Mouse (Mus musculus): ENCODE results near the gene Fbxw5.

The Fbxw5 gene

DNA sequence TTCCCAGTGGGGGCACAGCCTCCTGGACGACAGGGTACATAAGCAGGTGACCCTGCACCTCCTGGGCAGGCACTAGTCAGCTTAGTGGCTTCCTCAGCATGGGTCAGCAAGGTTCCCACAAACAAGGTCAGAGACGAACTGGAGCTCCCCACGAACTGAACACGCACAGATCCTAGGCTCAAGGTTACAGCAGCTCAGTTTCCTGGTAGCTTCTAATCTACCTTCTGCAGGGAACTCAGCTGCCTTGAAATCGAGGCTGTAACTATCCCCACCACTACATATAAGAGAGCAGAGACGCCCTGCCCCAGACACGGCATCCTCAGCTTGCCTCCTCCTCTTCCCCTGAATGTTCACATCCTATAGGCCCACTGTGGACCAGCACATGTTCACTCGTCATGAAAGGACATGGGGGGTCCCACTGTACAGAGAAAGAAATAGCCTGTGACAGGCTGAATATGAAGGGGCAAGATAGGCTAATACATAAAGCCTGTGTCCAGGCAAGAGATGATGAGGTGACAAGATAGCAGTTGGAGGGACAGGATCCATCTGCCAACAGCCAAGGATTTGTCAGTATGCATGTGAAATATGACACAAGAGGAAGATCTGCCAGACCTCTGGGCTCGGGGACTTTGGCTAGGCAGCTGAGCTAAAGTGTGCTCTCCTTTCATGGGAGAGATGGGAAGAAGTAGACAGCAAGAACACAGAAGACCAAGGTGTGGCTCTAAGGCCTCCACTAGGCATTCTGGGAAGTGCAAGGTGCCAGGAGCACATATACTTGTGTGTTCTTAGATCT is 26.2 kb downstream of the Fbxw5 start:
- DNase-seq: no peak

DNA sequence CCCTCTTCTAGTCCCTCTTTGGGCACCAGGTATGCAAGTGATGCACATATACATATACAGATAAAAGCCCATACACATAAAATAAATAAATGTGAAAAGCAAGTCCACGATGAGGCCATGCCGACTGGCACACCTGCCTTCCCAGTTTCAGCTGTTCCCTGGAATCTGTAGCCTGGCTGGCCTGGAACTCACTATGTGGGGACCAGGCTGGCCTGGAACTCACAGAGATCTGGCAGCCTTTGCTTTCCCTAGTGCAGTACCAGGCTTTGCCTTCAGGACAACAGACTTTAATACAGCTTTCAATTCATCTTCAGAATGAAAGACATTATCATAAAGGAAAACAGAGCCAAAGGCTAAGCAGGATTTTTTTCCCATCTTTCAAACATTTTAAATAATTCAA is 33.2 kb downstream of the Fbxw5 start:
- no peak for DNase-seq

DNA sequence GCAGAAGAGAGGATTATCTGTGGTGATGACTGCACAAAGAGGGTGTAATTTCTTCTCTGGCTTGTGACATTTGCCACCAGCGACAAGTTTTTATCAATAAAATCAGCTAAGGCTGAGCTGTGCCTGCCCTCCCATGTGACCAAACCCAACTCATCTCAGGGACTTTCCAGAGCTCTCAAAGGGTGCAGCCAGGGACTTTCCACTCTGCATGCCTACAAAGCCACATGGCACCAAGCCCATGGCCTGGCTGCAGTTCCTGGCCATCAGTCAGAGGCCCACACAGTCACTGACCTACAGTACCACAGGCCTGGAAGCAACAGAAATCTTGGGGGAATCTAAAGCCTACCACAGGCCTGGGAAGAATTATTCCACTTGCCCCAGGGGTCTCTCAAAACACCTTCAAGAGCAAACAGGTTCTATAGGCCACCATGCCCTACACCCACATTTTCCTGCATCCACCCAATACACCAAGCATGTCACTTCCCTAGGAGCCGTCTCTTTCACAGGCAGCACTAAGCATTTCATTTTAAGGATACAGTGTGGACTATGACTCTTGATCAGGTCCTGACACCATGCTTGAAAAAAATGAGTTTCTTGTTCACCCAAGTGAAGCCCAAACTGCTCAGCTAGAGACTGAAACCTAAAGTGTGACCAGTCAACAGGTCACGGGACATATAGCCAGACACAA is 33.8 kb downstream of the Fbxw5 start:
- peak; percentile 86 for DNase-seq

DNA sequence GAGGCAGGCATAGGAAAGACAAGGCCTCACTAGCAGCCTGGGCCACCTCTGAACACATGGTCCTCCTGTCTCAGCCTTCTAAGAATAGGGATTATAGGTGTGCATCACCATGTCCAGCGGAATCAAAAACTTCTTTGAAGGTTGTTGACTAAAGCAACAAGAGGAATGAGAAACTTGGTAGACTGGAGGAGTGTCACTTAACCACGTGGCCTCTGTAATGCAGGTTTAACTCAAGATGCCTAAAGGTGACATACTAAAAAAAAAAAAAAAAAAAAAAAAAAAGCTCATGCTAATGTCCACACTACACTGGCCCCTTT is 34.3 kb downstream of the Fbxw5 start:
- DNase-seq: no peak

DNA sequence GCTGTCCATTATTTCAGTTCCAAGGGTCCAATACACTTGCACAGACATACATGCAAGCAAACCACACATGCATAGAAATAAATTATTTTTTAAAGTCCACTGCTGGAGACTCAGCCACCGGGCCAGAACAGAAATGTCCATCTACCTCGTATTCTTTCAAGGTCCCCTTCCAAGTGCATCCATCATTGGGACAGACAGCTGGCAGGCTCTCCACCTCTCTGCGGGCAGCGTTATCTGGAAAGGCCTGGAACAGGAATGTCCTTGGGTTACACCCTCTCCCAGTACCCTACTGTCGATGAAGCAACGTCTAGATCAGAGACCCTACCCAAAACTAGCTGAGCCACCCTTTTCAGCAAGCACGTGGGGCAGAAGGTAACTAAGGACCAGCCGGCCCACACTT is 36.0 kb downstream of the Fbxw5 start:
- DNase-seq: no peak

DNA sequence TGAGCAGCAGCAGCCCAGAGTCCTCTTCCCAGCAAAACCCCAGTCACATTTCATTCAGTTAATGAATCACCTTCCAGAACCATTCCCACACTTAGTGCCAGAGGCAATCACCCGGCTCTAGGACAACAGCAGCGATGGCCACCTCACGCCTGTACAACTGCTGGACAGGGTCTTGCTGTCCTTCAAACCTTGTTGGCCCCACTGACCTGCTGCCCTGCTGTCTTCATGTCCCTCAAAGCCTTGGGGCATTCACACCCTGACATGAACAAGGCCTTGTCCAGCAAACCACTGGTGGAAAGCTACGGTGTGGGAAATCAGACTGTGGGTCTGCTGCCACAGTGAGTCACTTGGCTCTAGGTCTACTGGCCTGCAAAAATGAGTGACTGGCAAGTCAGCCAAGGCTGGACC is 40.0 kb downstream of the Fbxw5 start:
- DNase-seq: no peak

DNA sequence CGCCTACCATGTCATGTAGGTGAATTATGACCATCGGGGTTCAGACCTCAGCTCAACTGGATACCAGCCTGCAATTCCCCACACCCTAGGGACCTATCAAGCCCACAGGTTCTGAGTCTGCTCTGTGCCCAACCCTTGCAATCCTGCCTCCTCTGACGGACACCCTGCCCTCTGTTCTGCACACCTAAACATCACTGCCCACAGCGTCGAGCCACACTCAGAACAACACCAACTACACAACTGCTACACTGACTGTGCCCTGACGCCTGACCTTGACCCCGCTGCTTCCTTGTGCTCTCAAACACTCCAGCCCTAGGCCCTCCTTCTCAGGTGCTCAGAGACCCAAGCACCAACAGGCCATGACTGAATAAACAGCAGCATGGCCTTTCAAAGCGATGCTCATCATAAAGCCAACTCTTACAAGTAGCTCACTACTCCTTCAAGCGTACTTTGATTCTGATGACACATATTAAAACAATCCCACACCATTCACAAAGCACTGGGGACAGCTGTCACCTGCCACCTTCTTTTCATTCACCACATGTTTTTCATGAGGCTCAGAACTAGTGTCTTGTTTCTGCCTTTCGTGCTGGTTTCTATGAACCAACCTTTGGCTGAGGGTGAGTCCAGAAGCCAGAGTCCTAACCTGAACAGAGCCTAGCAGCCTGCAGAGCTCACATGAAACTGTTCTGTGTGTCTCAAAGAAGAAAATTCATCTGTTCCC is 41.3 kb downstream of the Fbxw5 start:
- no peak for DNase-seq

DNA sequence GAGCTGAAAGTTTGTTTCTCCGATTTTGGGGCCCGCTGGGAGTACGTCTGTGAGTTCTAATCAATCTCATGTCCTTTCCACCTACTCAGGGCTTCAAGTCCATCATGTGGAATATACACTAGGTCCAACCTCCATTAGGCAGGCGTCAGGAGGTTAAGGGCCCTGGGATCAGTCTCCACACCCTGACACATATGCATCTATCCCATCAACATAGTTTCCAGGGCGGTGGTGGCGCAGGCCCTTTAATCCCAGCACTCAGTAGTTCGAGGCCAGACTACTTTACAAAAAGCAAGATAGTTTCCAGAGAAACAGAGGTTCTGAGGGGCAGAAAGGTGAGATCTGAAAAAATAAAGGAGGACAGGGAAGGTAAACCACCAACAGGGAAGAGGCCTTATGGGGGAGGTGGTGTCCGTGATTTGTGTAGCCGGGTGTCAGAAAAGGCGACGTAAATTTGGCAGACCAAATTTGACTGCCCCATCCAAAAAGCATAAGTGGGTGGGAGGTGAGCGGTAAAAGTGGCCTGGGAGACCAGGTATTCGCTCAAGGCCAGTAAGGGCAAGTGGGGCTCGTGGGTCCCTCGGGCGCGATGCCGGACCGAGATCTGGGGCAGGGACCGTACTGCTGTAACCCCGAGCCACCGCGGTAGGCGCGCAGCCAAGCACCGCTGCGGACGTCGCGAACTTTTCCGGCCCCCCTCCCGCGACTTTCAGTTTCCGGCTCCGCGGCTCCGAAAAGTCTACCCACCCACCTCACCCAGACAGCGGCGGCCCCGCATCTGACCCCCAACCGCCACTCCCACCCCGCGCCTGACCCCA is 45.7 kb downstream of the Fbxw5 start:
- peak; percentile 37 for DNase-seq

DNA sequence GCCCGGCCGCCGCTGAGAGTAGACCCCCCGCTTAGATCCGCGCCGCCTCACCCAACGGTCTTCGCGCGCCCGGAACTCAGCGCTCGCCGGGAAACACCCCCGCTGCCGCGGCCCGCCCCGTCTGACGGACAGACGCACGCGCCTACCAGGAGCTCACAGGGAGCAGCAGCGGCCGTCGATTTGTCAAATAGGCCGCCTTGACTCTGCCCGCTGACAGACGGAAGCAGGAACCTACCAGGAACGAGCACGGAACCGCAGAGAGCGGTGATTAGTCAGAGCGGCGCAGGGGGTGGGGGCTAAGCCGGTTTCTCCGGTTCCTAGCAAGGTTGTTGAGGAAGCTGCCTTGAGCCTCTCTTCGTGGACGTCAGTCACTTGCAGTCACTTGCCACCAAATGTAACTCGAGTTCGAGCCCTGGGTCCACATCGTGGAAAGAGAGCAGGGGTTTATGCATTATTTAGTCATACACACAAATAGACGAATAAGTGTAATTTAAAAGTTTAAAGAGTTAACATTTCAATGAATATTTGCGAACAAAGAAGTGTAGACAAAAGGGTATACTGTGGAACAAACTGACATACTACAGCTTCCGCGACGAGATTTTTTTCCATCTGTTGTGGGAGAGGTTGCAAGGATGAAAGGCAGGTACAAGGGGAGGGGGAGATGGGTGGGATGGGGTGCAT is 46.4 kb downstream of the Fbxw5 start, which contains the start of gene Traf2:
Traf2 (minus strand) TSS at position 130 of the 681 bp plus-strand sequence.
- peak; percentile 98 for DNase-seq

DNA sequence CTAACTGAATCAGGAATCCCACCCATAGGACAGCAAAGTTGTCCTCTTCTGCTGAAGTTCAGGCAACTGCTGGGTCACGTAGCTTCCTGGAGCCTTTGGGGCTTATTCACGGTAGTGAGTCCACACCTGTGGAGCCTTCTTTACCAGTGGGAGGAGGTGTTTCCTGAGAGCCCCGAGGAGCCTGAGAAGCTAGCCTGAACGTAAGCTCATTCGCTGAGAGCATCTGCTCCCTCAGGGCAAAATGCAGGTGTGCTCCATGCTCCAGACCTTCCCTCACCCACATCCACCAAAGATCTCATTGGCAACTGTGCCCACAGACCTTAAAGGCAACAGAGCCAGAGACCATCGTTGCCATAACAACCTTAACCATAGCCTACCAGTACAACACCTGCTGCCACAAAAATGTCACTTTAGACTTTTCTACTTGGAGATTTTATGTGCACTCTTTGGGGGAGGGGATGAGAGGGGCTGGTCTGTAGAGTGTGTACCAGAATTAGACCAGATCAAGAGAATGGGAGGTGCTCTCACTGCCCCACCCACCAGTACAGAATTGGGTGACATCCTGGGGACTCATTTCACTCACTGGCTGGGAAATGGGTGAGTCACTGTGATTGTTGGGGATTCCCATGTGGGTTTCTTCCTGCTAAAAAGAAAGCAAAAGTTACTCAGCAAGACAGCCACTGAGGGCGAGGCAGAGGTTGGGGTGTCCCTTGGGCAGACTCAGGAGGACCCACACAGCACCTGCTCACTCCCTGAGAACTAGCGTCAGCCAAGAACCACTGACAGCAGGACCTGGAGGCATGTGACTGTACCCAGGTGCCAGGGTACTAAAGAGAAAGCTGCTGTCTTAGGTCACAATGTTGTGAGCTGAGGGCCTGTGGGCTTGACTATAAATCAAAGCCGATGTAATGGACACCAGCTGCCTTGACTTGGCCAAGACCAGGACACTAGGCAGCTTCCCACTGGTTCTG is 48.8 kb downstream of the Fbxw5 start:
- DNase-seq: peak; percentile 27

DNA sequence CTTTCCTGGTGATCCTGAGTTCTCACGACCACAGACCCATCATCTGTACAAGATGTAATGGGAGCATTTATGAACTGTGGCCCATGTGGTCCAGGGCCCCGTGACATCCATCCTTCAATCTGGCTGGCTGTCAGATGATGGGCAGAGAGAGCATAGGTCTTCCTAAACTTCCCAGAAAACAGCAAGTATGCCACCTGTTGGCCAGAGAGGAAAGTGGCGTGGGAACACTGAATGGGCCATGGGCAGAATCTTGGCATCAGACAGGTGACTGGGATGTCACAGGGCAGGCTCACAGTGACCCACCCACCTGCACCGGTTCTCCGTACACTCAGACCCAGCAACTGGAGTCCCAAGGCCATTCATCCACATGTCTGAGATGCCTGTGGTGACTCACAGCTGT is 50.6 kb downstream of the Fbxw5 start:
- DNase-seq: peak; percentile 74

DNA sequence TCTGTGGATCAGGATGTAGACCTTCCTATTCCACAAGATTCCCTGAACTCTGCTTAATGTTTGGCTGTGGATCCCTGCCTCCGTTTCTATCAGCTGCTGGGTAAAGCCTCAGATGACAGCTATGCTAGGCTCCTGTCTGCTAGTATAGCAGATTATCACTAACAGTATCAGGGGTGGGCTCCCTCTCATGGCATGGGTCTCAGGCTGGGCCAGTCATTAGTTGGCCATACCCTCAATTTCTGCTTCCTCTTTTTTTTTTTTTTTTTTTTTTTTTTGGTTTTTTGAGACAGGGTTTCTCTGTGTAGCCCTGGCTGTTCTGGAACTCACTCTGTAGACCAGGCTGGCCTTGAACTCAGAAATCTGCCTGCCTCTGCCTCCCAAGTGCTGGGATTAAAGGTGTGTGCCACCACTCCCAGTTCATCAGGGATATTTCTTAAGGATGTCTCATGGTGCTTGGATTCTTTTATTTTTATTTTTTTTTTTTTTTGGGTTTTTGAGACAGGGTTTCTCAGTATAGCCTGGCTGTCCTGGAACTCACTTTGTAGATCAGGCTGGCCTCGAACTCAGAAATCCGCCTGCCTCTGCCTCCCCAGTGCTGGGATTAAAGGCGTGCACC is 52.7 kb downstream of the Fbxw5 start:
- DNase-seq: peak; percentile 3

Data from cerebellum, adult 9-11 months (tissue).